Mouse (Mus musculus): ENCODE results near the gene Gramd1b.

Gramd1b gene

GRCm38 (mm10) chr9:40531027-40531621, at the start of gene Gramd1b:
Gene Gramd1b (minus strand): TSS chr9:40531383.
- peak; percentile 56 for DNase-seq (ENCODE audit: low read depth, low spot score)

- no peak for DNase-seq (ENCODE audit: low read depth, low spot score)
Measured at GRCm38 (mm10) chr9:40578726-40579625, 47.8 kb upstream of the Gramd1b start.

- DNase-seq (ENCODE audit: low read depth, low spot score): no peak
Measured at GRCm38 (mm10) chr9:40577132-40577531, 45.9 kb upstream of the Gramd1b start.

GRCm38 (mm10) chr9:40575053-40575985, 44.1 kb upstream of the Gramd1b start:
- DNase-seq (ENCODE audit: low read depth, low spot score): no peak

- no peak for DNase-seq (ENCODE audit: low read depth, low spot score)
Measured at GRCm38 (mm10) chr9:40571280-40571679, 40.1 kb upstream of the Gramd1b start.

GRCm38 (mm10) chr9:40568070-40568469, 36.9 kb upstream of the Gramd1b start:
- DNase-seq (ENCODE audit: low read depth, low spot score): no peak

- no peak for DNase-seq (ENCODE audit: low read depth, low spot score)
Measured at GRCm38 (mm10) chr9:40563750-40564149, 32.6 kb upstream of the Gramd1b start.

GRCm38 (mm10) chr9:40559646-40560045, 28.5 kb upstream of the Gramd1b start:
- no peak for DNase-seq (ENCODE audit: low read depth, low spot score)

- no peak for DNase-seq (ENCODE audit: low read depth, low spot score)
Measured at GRCm38 (mm10) chr9:40557796-40558195, 26.6 kb upstream of the Gramd1b start.

GRCm38 (mm10) chr9:40556396-40556795, 25.2 kb upstream of the Gramd1b start:
- no peak for DNase-seq (ENCODE audit: low read depth, low spot score)

GRCm38 (mm10) chr9:40555243-40555642, 24.1 kb upstream of the Gramd1b start:
- no peak for DNase-seq (ENCODE audit: low read depth, low spot score)

- DNase-seq (ENCODE audit: low read depth, low spot score): no peak
Measured at GRCm38 (mm10) chr9:40547876-40548275, 16.7 kb upstream of the Gramd1b start.

- no peak for DNase-seq (ENCODE audit: low read depth, low spot score)
Measured at GRCm38 (mm10) chr9:40545193-40545592, 14.0 kb upstream of the Gramd1b start.

- DNase-seq (ENCODE audit: low read depth, low spot score): no peak
Measured at GRCm38 (mm10) chr9:40539588-40540140, 8.5 kb upstream of the Gramd1b start.

GRCm38 (mm10) chr9:40537708-40538105, 6.5 kb upstream of the Gramd1b start:
- no peak for DNase-seq (ENCODE audit: low read depth, low spot score)

GRCm38 (mm10) chr9:40537044-40537707, 6.0 kb upstream of the Gramd1b start:
- no peak for DNase-seq (ENCODE audit: low read depth, low spot score)

GRCm38 (mm10) chr9:40530536-40530935, 647 bp downstream of the Gramd1b start:
- DNase-seq (ENCODE audit: low read depth, low spot score): no peak

GRCm38 (mm10) chr9:40528733-40529132, 2.5 kb downstream of the Gramd1b start:
- DNase-seq (ENCODE audit: low read depth, low spot score): no peak

- no peak for DNase-seq (ENCODE audit: low read depth, low spot score)
Measured at GRCm38 (mm10) chr9:40526928-40527327, 4.3 kb downstream of the Gramd1b start.

GRCm38 (mm10) chr9:40522156-40522555, 9.0 kb downstream of the Gramd1b start:
- DNase-seq (ENCODE audit: low read depth, low spot score): peak; percentile 4

GRCm38 (mm10) chr9:40521097-40521496, 10.1 kb downstream of the Gramd1b start:
- no peak for DNase-seq (ENCODE audit: low read depth, low spot score)
